Mouse (Mus musculus): Measurements from ENCODE around the gene Ubtd1.

Ubtd1 gene

GRCm38 (mm10) chr19:41981595-41981927 lies at the start of gene Ubtd1:
TSS of gene Ubtd1 (plus strand) at chr19:41981763.
- no peak for DNase-seq (ENCODE audit: low spot score)

- DNase-seq (ENCODE audit: low spot score) = no peak
Measured at GRCm38 (mm10) chr19:41932686-41933085, 48.9 kb upstream of the Ubtd1 start.

- peak; percentile 97 for DNase-seq (ENCODE audit: low spot score)
Measured at GRCm38 (mm10) chr19:41933179-41934086, 48.1 kb upstream of the Ubtd1 start, which contains the start of the genes Exosc1 and Zdhhc16. TSS of gene Exosc1 (minus strand) at chr19:41933423. TSS of gene Zdhhc16 (plus strand) at chr19:41933480.

GRCm38 (mm10) chr19:41934124-41934523 lies 47.4 kb upstream of the Ubtd1 start:
- DNase-seq (ENCODE audit: low spot score) = no peak

- no peak for DNase-seq (ENCODE audit: low spot score)
Measured at GRCm38 (mm10) chr19:41935921-41936320, 45.6 kb upstream of the Ubtd1 start.

GRCm38 (mm10) chr19:41938539-41938938 lies 43.0 kb upstream of the Ubtd1 start:
- no peak for DNase-seq (ENCODE audit: low spot score)

GRCm38 (mm10) chr19:41943841-41944240 lies 37.7 kb upstream of the Ubtd1 start:
- no peak for DNase-seq (ENCODE audit: low spot score)

GRCm38 (mm10) chr19:41952287-41952686 lies 29.3 kb upstream of the Ubtd1 start:
- DNase-seq (ENCODE audit: low spot score) = no peak

- DNase-seq (ENCODE audit: low spot score) = no peak
Measured at GRCm38 (mm10) chr19:41953574-41953973, 28.0 kb upstream of the Ubtd1 start.

GRCm38 (mm10) chr19:41969618-41970017 lies 11.9 kb upstream of the Ubtd1 start:
- no peak for DNase-seq (ENCODE audit: low spot score)

- DNase-seq (ENCODE audit: low spot score) = no peak
Measured at GRCm38 (mm10) chr19:41973891-41974794, 7.4 kb upstream of the Ubtd1 start.

- no peak for DNase-seq (ENCODE audit: low spot score)
Measured at GRCm38 (mm10) chr19:41980422-41980818, 1.1 kb upstream of the Ubtd1 start.

GRCm38 (mm10) chr19:41980819-41981594 lies 556 bp upstream of the Ubtd1 start, which contains the start of gene Mms19:
TSS of gene Mms19 (minus strand) at chr19:41981157.
- peak; percentile 99 for DNase-seq (ENCODE audit: low spot score)

- peak; percentile 13 for DNase-seq (ENCODE audit: low spot score)
Measured at GRCm38 (mm10) chr19:41981931-41982790, 598 bp downstream of the Ubtd1 start.

- no peak for DNase-seq (ENCODE audit: low spot score)
Measured at GRCm38 (mm10) chr19:41982791-41983150, 1.2 kb downstream of the Ubtd1 start.

GRCm38 (mm10) chr19:41985994-41986393 lies 4.4 kb downstream of the Ubtd1 start:
- no peak for DNase-seq (ENCODE audit: low spot score)

- no peak for DNase-seq (ENCODE audit: low spot score)
Measured at GRCm38 (mm10) chr19:41987206-41987605, 5.6 kb downstream of the Ubtd1 start.

GRCm38 (mm10) chr19:41989810-41990209 lies 8.2 kb downstream of the Ubtd1 start:
- no peak for DNase-seq (ENCODE audit: low spot score)

- no peak for DNase-seq (ENCODE audit: low spot score)
Measured at GRCm38 (mm10) chr19:41991926-41992477, 10.4 kb downstream of the Ubtd1 start.

GRCm38 (mm10) chr19:41992971-41993370 lies 11.4 kb downstream of the Ubtd1 start:
- no peak for DNase-seq (ENCODE audit: low spot score)

GRCm38 (mm10) chr19:41993484-41993883 lies 11.9 kb downstream of the Ubtd1 start:
- peak; percentile 78 for DNase-seq (ENCODE audit: low spot score)

Measured in ovary, postnatal 36 days (tissue).